Mouse (Mus musculus): Measurements from ENCODE around the gene Hba-a1. TPM values are rescaled to one million over a fixed set of nuclear protein-coding genes. Genes with fewer than 3 reads are reported as not detected.
"Not testable (repeated sequence)": the region's sequence is repeated elsewhere in the genome, so short reads cannot be mapped to it uniquely, and the experiment has no call there.

Hba-a1 gene
- total RNA-seq, 2 experiments from 2014 or later, result 348 to 459 TPM

GRCm38 (mm10) chr11:32256566-32256965, 26.7 kb upstream of the Hba-a1 start:
- no peak for DNase-seq (ENCODE audit: low spot score in 2 of 2)

- DNase-seq (ENCODE audit: low spot score in 2 of 2), result no peak
Measured at GRCm38 (mm10) chr11:32262674-32263415, 20.5 kb upstream of the Hba-a1 start.

- no peak for DNase-seq (ENCODE audit: low spot score in 2 of 2)
Measured at GRCm38 (mm10) chr11:32265117-32265738, 18.1 kb upstream of the Hba-a1 start.

GRCm38 (mm10) chr11:32266194-32266593, 17.1 kb upstream of the Hba-a1 start:
- no peak for DNase-seq (ENCODE audit: low spot score in 2 of 2)

GRCm38 (mm10) chr11:32266776-32267175, 16.5 kb upstream of the Hba-a1 start:
- no peak for DNase-seq (ENCODE audit: low spot score in 2 of 2)

- peak; percentile 95 to 96 for DNase-seq (ENCODE audit: low spot score in 2 of 2)
Measured at GRCm38 (mm10) chr11:32267188-32267884, 16.0 kb upstream of the Hba-a1 start, which contains the start of gene Nprl3. Gene Nprl3, minus strand, starts transcription at chr11:32267707.

GRCm38 (mm10) chr11:32267964-32268363, 15.3 kb upstream of the Hba-a1 start:
- DNase-seq (ENCODE audit: low spot score in 2 of 2), result no peak

DNA sequence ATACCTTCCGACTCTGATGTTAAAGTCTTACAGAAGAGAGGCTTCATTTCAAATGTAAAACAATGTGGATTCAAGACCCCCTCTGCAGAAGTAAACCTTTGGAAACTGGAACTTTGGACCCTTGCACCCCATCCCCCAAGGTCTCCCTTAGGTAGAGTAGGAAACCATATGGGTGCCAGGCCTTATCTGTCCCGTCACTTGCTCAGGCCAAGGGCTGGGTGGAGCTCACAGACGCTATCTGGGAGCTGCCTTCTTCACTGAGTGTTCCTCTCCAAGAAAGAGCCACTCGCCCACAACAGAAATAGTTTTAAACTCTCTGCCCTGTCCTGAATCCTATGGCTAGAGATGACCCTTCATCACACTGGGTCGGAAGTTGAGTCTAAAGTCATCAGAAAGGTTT, 14.4 kb upstream of the Hba-a1 start:
- no peak for DNase-seq (ENCODE audit: low spot score in 2 of 2)

DNA sequence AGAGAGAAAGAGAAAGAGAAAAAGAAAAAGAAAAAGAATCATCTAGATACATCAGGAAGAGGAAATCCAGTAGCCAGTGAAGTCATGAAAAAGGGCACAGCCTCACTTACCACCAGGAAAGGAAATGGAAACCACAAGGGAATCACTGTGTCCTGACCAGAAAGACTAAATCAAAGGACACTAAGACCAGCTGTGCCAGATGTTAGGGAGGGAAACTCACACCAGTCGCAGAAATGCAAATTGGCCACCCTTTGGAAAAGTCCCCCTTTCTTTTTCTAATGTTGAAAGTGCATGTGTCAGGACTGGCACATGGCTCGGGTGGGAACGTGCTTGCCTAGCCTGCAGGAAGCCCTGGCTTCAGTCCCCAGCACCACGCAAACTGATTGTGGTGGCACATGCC, 12.1 kb upstream of the Hba-a1 start:
- DNase-seq (ENCODE audit: low spot score in 2 of 2), result no peak

- DNase-seq (ENCODE audit: low spot score in 2 of 2), result no peak
Measured at GRCm38 (mm10) chr11:32276347-32276746, 7.0 kb upstream of the Hba-a1 start, which contains the start of gene Hba-x. Gene Hba-x, plus strand, starts transcription at chr11:32276400.

- no peak for DNase-seq (ENCODE audit: low spot score in 2 of 2)
Measured at GRCm38 (mm10) chr11:32277736-32278457, 5.4 kb upstream of the Hba-a1 start.

GRCm38 (mm10) chr11:32278458-32278957, 4.8 kb upstream of the Hba-a1 start:
- no peak for DNase-seq (ENCODE audit: low spot score in 2 of 2)

DNA sequence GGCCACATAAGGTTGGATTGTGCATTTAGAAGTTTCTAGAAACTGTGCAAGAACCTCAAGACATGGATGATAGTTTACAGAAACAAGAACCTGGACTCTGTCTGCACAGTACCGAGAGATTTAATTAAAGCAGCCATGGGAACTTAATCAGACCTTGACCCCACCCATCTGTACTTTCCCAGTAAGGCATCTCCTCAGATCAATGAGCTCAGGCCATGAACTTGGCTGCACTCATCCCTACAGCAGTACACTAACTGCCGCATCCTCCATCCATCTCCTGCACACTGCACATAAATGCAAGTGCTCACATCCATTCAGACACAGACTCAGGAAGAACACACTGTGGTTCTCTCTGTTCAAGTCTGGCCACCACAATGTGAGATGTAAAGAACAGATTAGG, 2.7 kb upstream of the Hba-a1 start:
- DNase-seq (ENCODE audit: low spot score in 2 of 2), result no peak

GRCm38 (mm10) chr11:32281416-32282144, 1.7 kb upstream of the Hba-a1 start:
- no peak for DNase-seq (ENCODE audit: low spot score in 2 of 2)

DNA sequence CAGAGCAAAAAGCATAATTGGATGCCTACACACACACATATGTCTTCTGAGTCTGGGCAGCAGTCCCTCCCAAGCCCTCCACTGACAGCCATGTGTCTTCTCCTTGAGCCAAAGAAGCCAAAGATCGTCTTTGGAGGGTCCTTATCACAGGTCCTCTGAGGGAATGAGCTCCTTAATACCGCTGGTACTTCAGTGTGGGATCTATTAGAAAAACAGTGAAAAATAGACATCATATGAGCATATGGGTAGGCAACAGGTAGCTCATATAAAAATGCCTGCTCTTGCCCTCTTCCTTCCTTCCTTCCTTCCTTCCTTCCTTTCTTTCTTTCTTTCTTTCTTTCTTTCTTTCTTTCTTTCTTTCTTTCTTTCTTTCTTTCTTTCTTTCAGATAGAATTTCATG, 1.3 kb downstream of the Hba-a1 start:
- DNase-seq (ENCODE audit: low spot score in 2 of 2), result not testable (repeated sequence)

GRCm38 (mm10) chr11:32285031-32285775, 1.9 kb downstream of the Hba-a1 start:
- DNase-seq (ENCODE audit: low spot score in 2 of 2), result no peak

DNA sequence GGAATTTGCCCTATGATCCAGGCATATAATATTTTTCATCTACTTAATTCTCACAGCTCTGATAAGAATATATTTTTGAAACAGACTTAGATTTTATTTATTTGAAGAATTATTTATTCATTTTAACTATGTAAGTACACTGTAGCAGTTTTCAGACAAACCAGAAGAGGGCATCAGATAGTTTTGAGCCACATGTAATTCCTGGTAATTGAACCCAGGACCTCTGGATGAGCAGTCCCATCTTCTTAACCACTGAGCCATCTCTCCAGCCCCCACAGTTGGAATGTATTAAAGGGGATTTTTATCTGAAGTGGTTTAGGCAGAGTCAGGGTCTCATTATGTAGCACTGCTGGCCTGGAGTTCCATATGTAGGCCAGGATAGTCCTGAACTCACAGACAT, 2.6 kb downstream of the Hba-a1 start:
- DNase-seq (ENCODE audit: low spot score in 2 of 2), result not testable (repeated sequence)

GRCm38 (mm10) chr11:32286695-32287492, 3.6 kb downstream of the Hba-a1 start, which contains the start of gene Hbq1b:
Gene Hbq1b, plus strand, starts transcription at chr11:32286965.
- DNase-seq (ENCODE audit: low spot score in 2 of 2), result peak; percentile 78 to 79

- DNase-seq (ENCODE audit: low spot score in 2 of 2), result no peak
Measured at GRCm38 (mm10) chr11:32287493-32287825, 4.1 kb downstream of the Hba-a1 start.
